In genomic region chr14:41006899-41007298, GRCm38 (mm10) we compare ENCODE assay signal across 14 mouse cellular contexts. TPM values are rescaled to one million over a fixed set of nuclear protein-coding genes. Genes with fewer than 3 reads are reported as not detected.
DNase-seq lines count a peak whose midpoint lies in the region; ATAC-seq and TF ChIP-seq lines count a peak whose summit lies in the region.
"Had no signal": no experiment of that assay in that cellular context is flagged by ENCODE, and none has a peak within 500 bp of the region (broad histone marks: within the 10 kb centered on the region; RNA-seq: fewer than 3 reads in every experiment).

No protein-coding gene starts in this region.

- peak overlapping the region; percentile 91 for H3K27ac ChIP-seq in lung, embryonic 15.5 days
- no peak overlapping the region for H3K27ac ChIP-seq in lung, postnatal 0 days (ENCODE audit: low read length)
- H3K27ac ChIP-seq: heart, embryonic 15.5 days had no signal

- ATAC-seq in lung, embryonic 15.5 days (ENCODE audit: borderline replicate concordance, extremely low read depth, low FRiP score, low TSS enrichment), result no peak
- no peak for ATAC-seq in lung, postnatal 0 days
- no peak for ATAC-seq in CD4-positive, CD25-positive, alpha-beta regulatory T cell, adult 4 months
- ATAC-seq: forebrain, embryonic 14.5 days; Patski had no signal

- H3K9ac ChIP-seq in lung, embryonic 15.5 days, result no peak overlapping the region
- H3K9ac ChIP-seq in lung, postnatal 0 days (replicated peaks; ENCODE audit: low read depth), result no peak overlapping the region
- H3K9ac ChIP-seq: heart, embryonic 15.5 days had no signal

- H3K4me1 ChIP-seq in lung, embryonic 15.5 days, result peaks cover 63% of the 10 kb centered on the region
- H3K4me1 ChIP-seq in lung, postnatal 0 days (ENCODE audit: insufficient read depth, low read depth, low read length), result peaks cover 11% of the 10 kb centered on the region; the same call in 1 of the 2 replicates

- H3K4me3 ChIP-seq in lung, embryonic 15.5 days, result 0 out of 2 replicates have a peak overlapping the region, but pooled peaks have one; percentile 17
- H3K4me3 ChIP-seq in lung, postnatal 0 days (ENCODE audit: low read depth, low read length), result no peak overlapping the region
- H3K4me3 ChIP-seq: heart, embryonic 15.5 days; megakaryocyte, embryonic 14.5 days had no signal

- H3K9me3 ChIP-seq in lung, embryonic 15.5 days, result no peaks in the 10 kb centered on the region
- no peaks in the 10 kb centered on the region for H3K9me3 ChIP-seq in lung, postnatal 0 days (ENCODE audit: low read length)
- H3K9me3 ChIP-seq: heart, embryonic 15.5 days; megakaryocyte, embryonic 14.5 days had no signal

- 30% methylated on average over 3 of the region's 3 CpGs for WGBS in lung, embryonic 15.5 days
- WGBS in lung, postnatal 0 days, result 36% methylated on average over 3 of the region's 3 CpGs

- peak; percentile 80 for DNase-seq in heart, adult 11 months
- DNase-seq in heart, postnatal 4 days, result no peak
- DNase-seq in lung, postnatal 0 days (ENCODE audit: low spot score), result no peak
- DNase-seq in layer of hippocampus, adult 9-11 months, result peak; percentile 69
- DNase-seq in spleen, postnatal 36 days (ENCODE audit: low spot score in 2 of 2), result peak; percentile 46 to 62
- DNase-seq in gastrocnemius, adult 8-10 months (ENCODE audit: low spot score in 2 of 2), result no peak
- DNase-seq: kidney, adult 11 months; left cerebral cortex, postnatal 4 days had no signal

- TF ChIP-seq CTCF in lung, postnatal 0 days (IDR thresholded peaks at IDR 0.05), result no peak

- H3K36me3 ChIP-seq in lung, embryonic 15.5 days, result no peaks in the 10 kb centered on the region
- H3K36me3 ChIP-seq in lung, postnatal 0 days (ENCODE audit: insufficient read depth, low read length), result no peaks in the 10 kb centered on the region
- H3K36me3 ChIP-seq: heart, embryonic 15.5 days had no signal

- peak overlapping the region; percentile 38 for H3K4me2 ChIP-seq in lung, embryonic 15.5 days
- H3K4me2 ChIP-seq in lung, postnatal 0 days (replicated peaks; ENCODE audit: low read depth, low read length), result no peak overlapping the region
- H3K4me2 ChIP-seq: heart, embryonic 15.5 days had no signal

- no peak for TF ChIP-seq EP300 in lung, postnatal 0 days (IDR thresholded peaks at IDR 0.05)

- no peaks in the 10 kb centered on the region for H3K27me3 ChIP-seq in lung, embryonic 15.5 days
- H3K27me3 ChIP-seq in lung, postnatal 0 days (replicated peaks; ENCODE audit: insufficient read depth, low read length), result no peaks in the 10 kb centered on the region
- H3K27me3 ChIP-seq: heart, embryonic 15.5 days; megakaryocyte, embryonic 14.5 days; Patski had no signal

RNA-seq across cellular contexts. Expression of gene Fam213a, which starts 6.7 kb away (rescaled TPM):
- total RNA-seq in heart, postnatal 4 days (2021), result 10 to 100 TPM; 15.3 to 17.3 TPM
- polyA plus RNA-seq in lung, embryonic 15.5 days (2015; fragmentation: Nextera tagmentation; extraction: Ambion mirVana), result 147 and 150 TPM in 2 replicates
- polyA plus RNA-seq in lung, postnatal 0 days (2015; fragmentation: Nextera tagmentation; extraction: Ambion mirVana), result 40.6 and 50.1 TPM in 2 replicates
- 10 to 100 TPM; 12.4 to 13.4 TPM for polyA plus RNA-seq in CD4-positive, CD25-positive, alpha-beta regulatory T cell, adult 4 months (2017; shearing (Covaris generic))
- 10 to 100 TPM; 25.1 to 33.3 (median 30.0) TPM for total RNA-seq in gastrocnemius, adult 8-10 months (2022)

RNA-seq across cellular contexts. Expression of gene Tspan14, which starts 40.3 kb away (rescaled TPM):
- total RNA-seq in heart, postnatal 4 days (2021), result 10 to 100 TPM; 25.9 to 28.6 TPM
- 99.0 and 101 TPM in 2 replicates for polyA plus RNA-seq in lung, embryonic 15.5 days (2015; fragmentation: Nextera tagmentation; extraction: Ambion mirVana)
- polyA plus RNA-seq in lung, postnatal 0 days (2015; fragmentation: Nextera tagmentation; extraction: Ambion mirVana), result 77.3 and 84.9 TPM in 2 replicates
- 10 to 100 TPM; 62.4 to 88.4 TPM for polyA plus RNA-seq in CD4-positive, CD25-positive, alpha-beta regulatory T cell, adult 4 months (2017; shearing (Covaris generic))
- 10 to 100 TPM in 2 of 4 experiments, 1 to 10 TPM in 2; 8.9 to 11.6 (median 10.3) TPM for total RNA-seq in gastrocnemius, adult 8-10 months (2022)

Comparison
In these comparisons a context has a peak if more than half of its experiments do, and no peak if none do; other contexts are left out.
1. DNase-seq: peak in heart, adult 11 months (single experiment), layer of hippocampus, adult 9-11 months (single experiment) and spleen, postnatal 36 days (2 of 2); none in heart, postnatal 4 days (single experiment), lung, postnatal 0 days (single experiment) and gastrocnemius, adult 8-10 months (0 of 2).